Mouse (Mus musculus): ENCODE data around the gene Trim8. TPM values are rescaled to one million over a fixed set of nuclear protein-coding genes. Genes with fewer than 3 reads are reported as not detected.

The Trim8 gene
- polyA plus RNA-seq, 3 experiments from 2014 or later: 24.1 to 26.3 (median 25.9) TPM

GRCm38 (mm10) chr19:46505646-46506371 is 4.3 kb downstream of the Trim8 start:
- ATAC-seq: no peak

DNA sequence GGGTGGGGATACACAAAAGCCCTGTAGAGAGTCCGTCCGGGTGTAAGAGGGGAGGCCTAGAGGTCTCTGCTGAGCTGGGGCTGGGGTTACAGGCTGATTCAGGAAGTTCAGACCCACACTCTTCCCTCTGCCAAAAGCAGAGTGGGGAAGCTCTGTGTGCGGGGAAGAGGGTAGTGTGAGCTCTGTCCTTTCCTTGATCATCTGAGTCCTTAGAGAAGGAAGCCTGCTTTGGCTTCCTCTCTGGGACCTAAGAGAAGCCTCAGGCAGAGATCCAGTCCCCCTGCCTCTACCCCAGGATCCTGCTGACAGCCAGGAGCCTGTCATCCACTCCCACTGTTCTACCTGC is 4.8 kb downstream of the Trim8 start:
- ATAC-seq: no peak

- no peak for ATAC-seq
Observed at GRCm38 (mm10) chr19:46507181-46507581, 5.7 kb downstream of the Trim8 start.

DNA sequence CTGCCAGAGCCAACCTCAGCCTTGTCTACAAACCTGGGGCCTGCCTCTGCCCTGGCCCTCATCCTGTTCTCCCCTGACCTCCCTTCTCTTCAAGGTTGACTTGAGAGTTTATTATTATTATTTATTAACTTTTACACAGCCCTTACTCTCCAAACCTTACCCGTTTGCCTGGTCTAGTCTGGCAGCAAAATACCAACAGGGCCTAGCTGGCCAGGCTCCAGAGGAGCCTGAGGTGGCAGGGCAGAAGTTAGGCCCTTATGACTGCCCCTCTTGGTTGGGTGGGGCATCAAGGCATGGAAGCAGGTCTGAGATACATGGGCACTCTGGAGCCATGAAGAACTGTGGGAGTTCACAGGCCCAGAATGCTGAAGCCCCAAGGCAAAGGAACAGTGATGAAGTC is 6.3 kb downstream of the Trim8 start:
- no peak for ATAC-seq

DNA sequence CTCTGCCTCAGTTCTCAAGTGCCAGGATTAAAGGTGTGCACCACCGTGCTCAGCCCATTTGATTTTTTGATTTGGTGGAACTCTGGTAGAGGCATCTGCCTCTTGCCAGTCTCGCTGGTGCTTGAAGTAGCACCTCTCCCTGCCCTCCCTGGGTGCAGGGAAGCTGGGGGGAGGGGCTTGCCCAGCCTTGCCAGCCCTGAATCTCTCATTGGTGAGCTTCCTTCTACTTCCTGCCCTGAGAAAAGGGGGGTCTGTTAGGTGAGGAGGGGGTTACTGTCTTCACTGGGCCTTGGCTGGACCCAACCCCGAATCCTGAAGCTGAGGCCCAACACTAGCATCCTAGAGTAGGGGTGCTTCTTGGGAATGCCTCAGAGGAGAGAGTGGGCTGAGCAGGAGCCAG is 7.2 kb downstream of the Trim8 start:
- no peak for ATAC-seq

DNA sequence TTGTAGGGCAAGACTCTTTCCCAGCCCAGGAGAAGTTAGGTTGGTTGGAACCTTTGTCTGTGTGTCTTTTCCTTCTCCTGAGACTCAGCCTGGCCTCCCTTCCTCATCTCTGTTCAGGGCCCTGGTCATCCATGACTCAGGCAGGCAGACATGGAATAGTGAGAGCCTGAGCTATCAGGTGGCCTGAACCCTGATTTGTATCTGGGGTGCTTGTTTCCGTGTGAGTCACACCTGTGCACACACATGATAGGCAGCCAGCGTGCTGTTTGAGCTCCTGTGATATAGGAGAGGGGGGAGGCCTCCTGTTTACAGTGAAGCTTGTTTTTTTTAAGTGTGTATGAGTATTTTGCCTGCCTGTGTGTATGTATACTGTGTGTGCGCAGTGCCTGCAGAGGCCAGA is 7.7 kb downstream of the Trim8 start:
- no peak for ATAC-seq

DNA sequence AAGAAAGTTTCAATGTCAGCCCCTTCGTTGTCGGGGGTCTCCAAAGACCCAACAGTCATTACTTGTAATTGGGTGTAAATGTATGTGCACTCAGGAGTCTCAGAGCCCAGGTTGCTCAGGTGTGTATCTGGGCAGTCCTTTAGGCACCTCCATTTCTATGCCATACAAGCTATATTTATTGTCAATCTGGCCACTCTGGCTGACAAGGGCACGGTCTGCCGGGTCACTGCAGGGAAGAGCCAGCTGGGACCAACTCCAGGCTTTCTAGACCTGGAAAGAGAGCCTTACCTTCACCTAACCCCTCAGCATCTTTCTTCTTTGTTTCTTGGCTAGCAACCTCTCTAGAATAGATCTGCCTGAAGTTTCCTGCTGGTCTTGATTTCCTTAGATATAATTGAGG is 8.2 kb downstream of the Trim8 start:
- no peak for ATAC-seq

DNA sequence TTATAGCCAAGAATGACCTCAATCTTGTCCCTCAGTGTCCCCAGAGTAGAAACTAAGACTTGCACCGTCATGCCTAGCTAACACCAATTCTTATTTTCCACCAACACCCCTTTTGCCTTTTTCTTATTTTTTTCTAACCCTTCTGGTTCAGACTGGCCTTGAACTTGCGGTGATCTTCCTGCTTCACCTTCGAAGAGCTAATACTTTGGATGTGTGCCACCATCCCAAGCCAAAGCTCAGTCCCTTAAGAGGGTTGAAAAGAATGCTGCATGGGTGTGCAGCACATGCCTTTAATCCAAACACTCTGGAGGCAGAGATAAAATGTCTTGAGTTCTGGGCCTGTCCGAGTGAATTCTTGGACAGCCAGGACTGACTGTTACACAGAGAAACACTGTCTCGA is 8.9 kb downstream of the Trim8 start:
- no peak for ATAC-seq

DNA sequence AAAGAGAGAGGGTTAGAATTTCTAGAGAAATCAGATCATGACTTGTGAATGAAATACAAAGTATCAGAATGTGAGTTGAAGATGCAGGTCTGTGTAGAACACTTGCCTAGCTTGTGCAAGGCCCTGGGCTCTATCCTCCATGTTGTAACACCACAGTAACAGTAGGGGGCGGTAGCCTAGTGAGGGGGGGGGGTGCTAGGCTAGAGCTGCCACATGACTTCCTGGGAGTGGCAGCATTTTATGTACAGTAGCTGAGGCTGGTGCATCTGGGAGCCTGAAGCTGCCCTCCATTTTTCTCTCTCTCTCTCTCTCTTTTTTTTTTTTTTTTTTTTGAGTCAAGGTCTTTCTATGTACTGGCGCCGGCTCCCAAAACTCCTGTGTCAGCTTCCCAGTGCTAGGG is 9.3 kb downstream of the Trim8 start:
- ATAC-seq: peak; percentile 65

DNA sequence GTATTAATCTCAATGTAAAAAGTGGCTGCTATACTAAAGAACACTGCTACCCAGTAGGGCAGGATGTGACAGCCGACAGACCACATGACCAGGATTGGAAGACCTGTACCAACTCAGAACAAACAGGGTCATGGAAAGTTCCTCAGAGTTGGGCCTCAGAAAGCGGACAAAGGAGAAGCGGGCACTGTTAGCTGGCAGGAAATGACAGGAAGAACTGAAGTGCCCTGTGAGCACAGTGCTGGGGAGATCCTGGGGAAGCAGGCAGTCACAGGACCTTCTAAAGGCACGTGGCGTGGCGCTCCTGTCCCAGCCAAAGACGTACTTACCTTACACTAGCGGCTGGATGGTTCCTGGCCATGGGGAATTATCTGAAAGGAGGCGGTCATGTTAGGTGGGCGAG is 9.8 kb downstream of the Trim8 start:
- peak; percentile 82 for ATAC-seq

- ATAC-seq: no peak
Observed at GRCm38 (mm10) chr19:46514387-46514786, 12.9 kb downstream of the Trim8 start.

DNA sequence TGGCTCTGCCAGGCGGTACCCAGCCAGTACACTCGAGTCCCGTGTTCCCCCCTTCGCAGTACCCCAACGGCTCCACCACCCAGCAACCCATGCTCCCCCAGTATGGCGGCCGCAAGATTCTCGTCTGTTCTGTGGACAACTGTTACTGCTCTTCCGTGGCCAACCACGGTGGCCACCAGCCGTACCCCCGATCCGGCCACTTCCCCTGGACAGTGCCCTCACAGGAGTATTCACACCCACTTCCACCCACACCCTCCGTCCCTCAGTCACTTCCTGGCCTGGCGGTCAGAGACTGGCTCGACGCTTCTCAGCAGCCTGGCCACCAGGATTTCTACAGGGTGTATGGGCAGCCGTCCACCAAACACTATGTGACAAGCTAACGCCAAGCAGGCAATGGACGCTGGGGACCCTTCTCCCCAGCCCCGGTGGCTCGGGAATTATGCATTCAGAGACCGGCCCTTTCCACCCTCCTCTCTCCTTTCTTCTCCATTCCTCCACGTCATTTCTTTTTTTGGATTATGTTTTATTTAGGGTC is 13.9 kb downstream of the Trim8 start:
- no peak for ATAC-seq

DNA sequence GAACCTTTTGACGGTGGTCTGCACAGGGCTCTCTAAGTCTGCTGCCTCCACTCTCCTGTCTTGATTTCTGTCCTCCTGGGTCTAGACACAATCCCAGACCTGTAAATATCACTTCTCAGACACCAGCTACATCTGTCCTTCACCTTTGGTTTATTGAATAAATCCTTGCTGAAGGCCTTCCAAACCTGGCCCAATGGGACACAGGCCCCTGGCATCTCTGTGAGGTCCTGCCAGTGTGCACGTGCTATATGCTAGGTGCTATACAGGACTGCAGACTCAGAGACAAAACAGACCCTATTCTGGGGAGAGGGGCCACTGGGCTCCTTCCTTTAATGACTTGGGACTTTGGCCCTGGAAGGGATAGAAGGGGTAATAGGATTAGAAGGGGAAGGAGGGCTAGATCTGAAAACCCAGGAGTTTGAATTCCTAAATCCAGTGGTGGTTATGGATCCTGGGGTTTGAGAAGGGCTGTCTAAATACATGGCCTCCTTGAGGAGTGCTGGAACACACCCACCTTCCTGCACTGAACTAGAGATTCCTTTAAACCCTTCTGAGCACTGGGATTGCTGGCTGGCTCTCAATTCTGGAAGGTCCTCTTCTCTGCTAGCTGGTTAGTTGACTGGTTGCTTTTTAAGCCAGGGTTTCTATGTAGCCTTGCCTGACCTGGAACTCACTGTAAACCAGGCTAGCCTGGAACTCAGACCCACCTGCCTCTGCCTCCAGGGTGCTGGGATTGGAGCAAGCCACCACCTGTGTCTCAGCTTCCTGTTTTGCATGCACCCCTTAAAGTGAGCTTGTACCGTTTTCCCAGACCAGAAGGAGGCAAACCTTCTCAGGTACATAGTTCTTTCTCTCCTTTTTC is 15.4 kb downstream of the Trim8 start:
- ATAC-seq: peak; percentile 19

- ATAC-seq: no peak
Observed at GRCm38 (mm10) chr19:46517529-46518351, 16.2 kb downstream of the Trim8 start.

GRCm38 (mm10) chr19:46518352-46518787 is 16.9 kb downstream of the Trim8 start:
- ATAC-seq: peak; percentile 49

GRCm38 (mm10) chr19:46518828-46519621 is 17.5 kb downstream of the Trim8 start:
- no peak for ATAC-seq

GRCm38 (mm10) chr19:46521698-46522097 is 20.2 kb downstream of the Trim8 start:
- ATAC-seq: no peak

GRCm38 (mm10) chr19:46522433-46523044 is 21.0 kb downstream of the Trim8 start:
- ATAC-seq: peak; percentile 39

DNA sequence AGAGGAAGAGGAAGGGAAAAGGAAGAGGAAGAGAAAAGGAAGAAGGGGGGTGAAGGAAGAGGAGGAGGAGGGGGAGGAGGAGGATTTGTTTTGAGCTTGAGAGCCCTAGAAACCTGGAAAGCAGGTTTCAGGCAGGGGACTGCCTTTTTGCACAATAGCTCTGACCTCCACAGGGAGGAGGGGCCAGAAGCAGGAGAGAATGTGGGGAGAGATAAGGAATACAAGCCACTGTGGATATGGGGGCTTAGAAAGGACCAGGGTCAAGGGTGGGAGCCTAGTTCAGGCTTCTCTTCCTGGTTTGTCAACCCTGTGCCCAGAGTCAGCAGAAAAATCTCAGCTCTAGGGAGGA is 21.6 kb downstream of the Trim8 start:
- no peak for ATAC-seq

DNA sequence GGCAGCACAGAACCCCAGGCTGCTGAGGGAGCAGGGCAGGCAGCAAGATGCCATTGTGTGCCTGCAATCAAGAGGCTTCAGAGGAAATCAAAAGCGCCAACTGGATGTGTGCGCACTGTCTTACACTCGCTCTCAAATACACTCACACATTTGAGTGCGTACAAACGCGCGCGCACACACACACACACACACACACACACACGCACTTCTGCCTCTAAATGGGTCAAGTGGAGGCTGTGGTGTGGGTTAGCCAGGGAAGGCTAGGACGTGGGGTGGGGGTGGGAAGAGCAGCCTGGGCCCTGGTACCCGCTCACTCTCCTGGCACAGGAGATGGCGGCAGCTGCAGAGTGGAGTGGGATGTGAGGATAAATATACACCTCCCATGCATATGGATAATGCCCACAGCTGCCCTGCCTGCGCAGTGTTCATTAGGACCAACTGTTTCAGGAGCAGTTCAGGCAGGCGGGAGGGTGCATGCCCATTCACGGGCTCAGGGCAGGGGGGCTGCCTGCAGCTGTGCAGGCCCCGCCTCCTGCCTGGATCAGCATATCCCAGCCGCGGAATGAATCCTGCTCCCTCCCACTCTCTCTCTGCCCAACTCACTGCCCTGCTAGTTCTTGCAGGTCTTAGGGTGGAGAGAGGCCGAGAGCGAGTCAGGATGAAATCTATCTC is 22.1 kb downstream of the Trim8 start:
- no peak for ATAC-seq

- ATAC-seq: no peak
Observed at GRCm38 (mm10) chr19:46524152-46524544, 22.6 kb downstream of the Trim8 start.

Measured in inflammation-experienced regulatory T-cells, adult 6 months (primary cell).